Mouse (Mus musculus) olfactory bulb, adult 2 months (tissue): ENCODE data around the gene Gamt.

Experiments
- CTCF ChIP-seq: fragments of 200-500 bp; IDR thresholded peaks from 2 replicates; pipeline ENCODE4 v1.5.1; 2012; ENCODE audit warnings: low read depth, mild to moderate bottlenecking, low read length, moderate library complexity; ENCODE audit not compliant: insufficient read depth
- POLR2A ChIP-seq: fragments of 200-500 bp; IDR thresholded peaks from 2 replicates; pipeline ENCODE4 v1.6.1; 2012; ENCODE audit warnings: mild to moderate bottlenecking, low read depth, low read length, moderate library complexity; ENCODE audit not compliant: insufficient read depth

GRCm38 (mm10) chr10:80288657-80289056 is 27.8 kb upstream of the Gamt start:
- TF ChIP-seq POLR2A (no peak), CTCF (no peak)
